Mouse (Mus musculus) kidney, postnatal 4 days (tissue): ENCODE data around the gene Rock2.

ENCODE experiments used
- DNase-seq, 2 experiments: peaks; one replicate each; pipeline ENCODE4 v3.0.0; 2021; ENCODE audit warnings: mixed read lengths in 2 of 2

The Rock2 gene

DNA sequence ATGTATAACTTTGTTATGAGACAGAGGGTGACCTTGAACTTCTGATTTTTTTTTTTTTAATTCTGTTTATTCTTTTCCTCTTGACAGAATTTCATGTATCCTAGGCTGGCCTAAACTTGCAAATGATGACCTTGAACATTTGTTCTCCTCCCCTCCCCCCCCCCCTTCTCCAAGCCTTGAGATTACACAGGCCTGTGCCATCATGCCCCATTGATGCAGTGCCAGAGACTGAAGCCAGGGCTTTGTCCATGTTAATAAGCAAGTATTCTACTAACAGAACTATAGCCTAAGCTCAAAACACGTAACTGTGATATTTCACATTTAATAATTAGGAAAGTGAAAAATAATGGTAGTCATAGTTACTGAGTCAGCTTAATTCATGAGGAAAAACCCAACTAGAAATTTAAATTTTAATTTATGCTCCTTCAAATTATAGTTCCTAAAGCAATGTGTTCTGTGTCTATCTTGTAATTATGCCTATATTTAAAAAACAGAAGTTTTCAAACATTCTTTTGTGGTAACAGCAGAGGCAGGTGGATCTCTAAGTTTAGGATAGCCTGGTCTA is 12.7 kb downstream of the Rock2 start:
- no peak for DNase-seq

DNA sequence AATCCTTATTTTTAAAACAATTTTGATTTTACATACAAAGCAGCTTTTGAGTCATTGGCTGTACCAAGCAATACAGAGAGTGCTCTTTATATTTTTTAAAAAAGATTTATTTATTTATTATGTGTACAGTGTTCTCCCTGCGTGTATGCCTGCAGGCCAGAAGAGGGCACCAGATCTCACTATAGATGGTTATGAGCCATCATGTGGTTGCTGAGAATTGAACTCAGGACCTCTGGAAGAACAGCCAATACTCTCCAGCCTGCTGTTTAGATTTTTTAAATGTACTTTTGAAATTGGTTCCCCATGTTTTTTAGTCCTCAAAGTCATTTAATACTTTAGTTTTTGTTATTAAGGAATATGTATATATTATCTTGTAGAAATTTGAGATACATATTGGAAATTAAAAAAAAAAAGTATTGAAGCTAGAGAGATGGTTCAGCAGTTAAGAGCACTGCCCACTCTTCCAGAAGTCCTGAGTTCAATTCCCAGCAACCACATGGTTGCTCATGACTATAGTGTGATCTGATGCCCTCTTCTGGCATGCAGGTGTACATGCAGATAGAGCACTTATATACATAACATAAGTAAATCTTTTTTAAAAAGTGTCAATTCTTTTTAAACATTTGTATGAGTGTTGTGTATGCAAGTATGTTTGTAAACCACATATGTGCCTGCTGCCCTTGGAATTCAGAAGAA is 13.4 kb downstream of the Rock2 start:
- no peak for DNase-seq

DNA sequence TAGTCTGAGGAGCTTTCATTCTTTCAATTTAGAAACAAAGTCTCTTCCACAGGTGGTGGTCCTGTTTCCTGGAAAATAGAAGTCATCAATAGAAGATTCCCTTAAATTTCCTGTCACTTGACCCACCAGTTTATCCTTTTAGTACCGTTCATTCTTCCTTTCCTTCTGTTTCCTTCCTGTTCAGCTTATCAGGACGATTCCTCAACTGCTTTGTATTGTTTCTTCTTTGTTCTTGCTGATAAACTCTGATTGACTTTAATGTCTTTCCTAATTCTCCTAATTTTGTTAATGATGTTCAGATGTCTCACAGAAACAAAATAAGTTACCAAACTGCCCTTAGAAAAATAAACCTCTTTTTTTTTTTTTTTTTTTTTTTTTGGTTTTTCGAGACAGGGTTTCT is 16.8 kb downstream of the Rock2 start:
- DNase-seq, result no peak

DNA sequence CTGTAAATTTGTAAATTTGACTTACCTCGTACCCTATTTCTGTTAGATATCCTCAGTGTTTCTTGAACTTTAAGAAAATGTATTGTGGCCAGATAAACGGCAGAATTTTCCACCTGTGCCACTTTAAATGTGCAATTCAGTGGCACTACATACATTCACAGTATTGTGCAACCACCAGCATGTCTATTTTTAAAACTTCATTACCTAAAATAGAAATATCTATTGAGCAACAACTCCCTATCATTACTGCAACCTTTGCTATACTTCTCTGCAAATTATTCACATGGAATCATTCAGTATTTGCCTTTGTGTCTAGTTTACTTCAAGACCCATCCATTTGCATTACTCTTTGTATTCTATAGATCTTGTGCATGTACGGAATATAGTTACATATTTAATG is 17.9 kb downstream of the Rock2 start:
- DNase-seq, result no peak

DNA sequence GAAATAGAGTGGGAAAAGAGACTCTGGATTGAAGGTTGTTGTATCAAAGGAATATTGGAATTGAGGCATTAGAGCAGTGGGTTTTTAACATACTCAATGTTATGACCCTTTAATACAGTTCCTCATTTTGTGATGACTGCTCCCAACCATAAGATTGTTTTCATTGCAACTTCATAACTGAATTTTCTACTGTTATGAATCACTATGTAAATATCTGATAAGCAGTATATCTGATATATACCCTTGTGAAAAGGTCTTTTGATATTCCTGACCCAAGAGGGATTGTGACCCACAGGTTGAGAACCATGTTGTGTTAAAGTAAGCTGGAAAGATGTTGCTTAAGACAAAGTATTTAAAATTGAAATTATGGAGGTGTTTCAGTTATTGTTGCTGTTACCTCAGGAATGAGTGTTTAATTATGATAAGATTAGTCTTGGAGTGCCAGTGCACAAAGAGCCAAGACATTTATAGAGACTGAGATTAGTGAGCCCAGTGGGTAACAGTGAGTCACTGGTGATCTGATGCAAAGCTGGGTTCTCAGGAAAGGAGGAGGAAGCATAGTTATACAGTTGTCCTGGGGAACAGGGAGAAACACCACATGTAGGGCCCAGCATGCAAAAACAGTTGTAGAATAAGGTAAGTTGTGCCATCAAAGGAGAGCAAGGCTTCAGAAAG is 25.6 kb downstream of the Rock2 start:
- no peak for DNase-seq

DNA sequence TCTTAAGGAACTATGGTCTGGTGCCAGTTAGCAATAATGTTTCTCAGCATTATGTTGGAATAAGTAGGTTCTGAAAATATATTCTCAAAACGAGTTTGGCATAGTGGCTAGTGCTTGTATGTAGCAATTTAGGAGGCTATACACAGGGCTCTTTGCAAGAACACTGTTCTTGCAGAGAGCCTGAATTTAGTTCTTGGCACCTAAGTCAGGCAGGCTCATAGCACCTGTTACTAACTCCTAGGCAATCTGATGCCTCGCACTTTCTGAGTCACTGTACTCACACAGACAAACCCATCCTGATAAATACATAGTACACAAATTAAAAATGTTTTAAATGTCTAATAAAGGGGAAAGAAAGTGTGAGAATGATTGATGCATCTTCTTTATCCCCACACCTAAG is 33.2 kb downstream of the Rock2 start:
- no peak for DNase-seq

DNA sequence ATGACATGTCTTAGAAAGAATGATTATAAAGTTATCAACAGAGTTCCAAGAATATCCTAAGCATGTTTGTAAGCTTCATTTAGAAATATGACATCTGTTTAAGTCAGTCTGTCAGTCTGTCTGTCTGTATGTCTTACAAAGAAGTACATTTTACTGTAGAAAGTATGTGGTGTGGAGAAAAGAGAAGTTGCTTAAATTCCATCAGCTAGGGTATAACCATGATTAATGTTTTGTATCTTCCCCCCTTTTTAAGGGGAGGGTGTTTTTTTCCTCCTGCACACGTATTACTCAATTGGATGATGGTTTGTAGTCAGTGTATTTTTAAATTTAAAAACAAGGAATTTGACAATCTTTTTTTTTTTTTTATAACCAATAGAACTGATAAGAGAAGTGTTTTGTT is 39.7 kb downstream of the Rock2 start:
- DNase-seq, result no peak

DNA sequence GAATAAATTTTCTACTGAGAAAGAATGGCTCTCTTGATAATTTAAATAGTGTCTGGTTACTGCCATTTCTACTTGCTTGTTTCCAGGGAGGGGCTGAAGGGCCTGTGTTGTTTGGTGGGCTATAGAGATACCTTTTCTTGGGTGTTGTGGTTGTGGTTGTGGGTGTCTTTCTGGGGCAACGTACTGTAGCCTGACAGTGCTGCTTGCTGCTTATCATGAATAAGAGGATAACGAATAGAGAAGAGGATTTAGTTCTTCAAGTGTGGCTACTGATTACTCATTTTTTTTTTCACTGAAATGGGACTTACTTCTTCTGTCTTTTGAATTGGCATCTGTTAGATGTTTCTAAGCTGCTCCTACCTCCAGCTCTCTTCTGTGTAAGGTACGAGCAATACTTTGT is 47.3 kb downstream of the Rock2 start:
- DNase-seq, result no peak

DNA sequence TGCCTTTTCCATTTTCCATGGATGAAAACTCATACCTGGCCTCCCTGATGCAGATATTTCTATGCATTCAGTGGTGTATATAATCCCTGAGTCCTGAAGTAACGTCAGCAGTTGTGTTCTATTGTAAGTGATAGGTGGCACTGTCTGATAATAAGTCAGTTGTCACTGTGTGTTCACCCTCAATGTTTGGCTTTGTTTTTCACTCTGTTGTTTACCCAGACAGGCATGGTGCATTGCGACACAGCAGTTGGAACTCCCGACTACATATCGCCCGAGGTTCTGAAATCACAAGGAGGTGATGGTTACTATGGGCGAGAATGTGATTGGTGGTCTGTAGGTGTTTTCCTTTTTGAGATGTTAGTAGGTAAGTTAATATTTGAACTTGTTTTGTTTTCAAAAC is 53.5 kb downstream of the Rock2 start:
- DNase-seq, result no peak

DNA sequence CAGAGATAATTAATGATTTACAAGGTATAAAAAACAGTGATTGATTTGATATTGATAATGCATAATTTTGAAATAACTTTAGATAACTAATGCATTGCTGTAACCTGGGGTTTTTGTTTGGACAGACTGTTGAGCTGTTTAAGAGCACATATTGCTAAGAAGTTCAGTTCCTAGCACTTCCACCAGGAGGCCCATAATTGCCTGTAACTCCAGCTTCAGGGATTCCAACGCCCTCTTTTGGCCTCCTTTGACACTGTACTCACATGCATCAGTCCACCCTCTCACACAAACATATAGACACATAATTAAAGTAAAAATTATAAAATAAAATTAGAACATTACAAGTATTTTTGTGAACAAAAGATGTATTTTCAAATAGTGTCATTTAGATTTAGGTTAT is 64.2 kb downstream of the Rock2 start:
- DNase-seq, result peak; percentile 11 to 25

DNA sequence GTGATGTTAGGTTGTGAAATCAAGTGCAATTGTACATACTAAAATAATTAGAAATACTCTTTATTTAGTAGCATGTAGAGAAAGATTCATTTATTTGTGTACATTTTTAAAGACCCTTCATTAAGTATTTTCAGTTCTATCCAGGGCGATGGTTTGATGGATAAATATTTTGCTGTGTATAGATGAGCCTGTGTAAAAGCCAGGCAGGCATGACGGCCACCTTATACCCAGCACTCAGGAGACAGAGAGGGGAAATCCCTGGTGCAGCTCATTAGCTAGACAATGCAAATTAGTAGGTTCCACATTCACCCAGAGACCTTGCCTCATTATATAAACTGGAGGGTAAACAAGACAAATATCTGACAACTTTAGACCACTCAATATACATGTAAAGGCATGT is 68.7 kb downstream of the Rock2 start:
- DNase-seq, result no peak

DNA sequence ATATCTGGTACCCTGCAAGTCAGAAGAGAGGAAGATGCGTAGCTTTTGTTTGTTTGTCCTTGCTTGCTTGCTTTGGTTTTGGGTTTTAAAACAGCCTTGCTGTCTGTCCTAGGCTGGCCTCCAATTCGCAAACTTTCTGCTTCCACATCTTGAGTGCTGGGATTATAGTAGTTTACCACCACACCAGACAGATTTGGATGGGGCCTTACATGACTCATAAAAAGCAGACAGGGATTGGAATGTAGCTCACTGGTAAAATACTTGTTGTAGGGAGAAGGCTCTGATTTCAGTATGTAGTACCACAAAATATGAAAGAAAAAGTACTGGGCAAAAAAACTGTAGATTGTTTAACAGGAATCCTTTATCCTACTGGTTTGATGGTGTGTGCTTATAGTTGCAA is 72.1 kb downstream of the Rock2 start:
- no peak for DNase-seq

DNA sequence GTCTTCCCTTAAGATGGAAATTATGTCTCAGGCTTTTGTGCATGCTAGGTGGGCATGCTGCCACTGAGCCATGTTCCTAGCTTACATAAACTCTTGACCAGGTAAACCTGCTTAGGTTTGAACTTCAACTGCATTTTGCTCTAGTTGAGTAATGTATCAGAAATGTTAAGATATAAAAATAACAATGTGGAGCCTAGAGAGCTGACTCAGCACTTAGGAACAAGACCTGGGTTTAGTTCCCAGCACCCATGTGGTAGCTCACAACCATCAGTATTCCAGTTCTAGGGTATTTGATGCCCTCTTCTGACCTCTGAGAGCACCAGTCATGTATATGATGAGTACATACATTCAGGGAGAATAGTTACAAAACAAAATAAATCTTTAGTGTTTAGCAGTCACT is 82.4 kb downstream of the Rock2 start:
- DNase-seq, result no peak

DNA sequence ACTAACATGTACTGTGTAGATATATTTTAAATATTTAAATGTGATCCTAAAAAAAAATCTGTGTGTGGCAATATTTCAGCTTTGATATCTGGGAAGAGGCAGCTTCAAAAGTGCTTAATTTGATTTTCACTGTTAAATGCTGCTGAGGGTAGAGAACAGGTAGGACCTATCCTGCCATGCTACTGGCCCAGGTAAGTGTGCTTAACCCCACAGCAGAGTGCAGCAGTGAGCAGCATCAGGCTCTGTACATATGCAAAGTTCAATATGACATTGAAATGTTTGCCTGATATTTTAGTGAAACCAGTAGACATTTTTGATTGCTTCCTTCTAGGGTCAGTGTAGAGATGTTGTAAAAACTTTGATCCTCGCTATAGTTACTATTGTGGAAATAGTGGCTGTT is 91.1 kb downstream of the Rock2 start:
- DNase-seq, result no peak

DNA sequence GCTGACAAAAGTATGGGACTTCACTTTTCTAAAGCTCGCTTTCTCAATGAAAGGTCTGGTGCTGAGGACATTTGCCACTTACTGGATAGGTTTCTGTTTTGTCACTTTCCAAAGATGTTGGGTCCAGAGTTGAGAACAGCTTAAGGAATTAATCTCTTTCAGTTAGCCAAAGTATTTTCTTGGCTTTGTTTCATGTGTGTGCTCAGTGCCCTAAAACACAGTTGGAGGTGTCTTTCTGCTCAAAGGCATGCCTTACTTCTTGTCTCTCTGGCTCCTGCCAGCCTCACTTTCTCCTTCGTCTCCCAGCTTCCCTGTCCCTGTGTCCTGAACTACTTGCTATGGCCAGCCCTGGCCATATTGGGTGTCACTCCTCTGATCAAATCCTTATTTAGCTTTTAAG is 96.7 kb downstream of the Rock2 start:
- no peak for DNase-seq

DNA sequence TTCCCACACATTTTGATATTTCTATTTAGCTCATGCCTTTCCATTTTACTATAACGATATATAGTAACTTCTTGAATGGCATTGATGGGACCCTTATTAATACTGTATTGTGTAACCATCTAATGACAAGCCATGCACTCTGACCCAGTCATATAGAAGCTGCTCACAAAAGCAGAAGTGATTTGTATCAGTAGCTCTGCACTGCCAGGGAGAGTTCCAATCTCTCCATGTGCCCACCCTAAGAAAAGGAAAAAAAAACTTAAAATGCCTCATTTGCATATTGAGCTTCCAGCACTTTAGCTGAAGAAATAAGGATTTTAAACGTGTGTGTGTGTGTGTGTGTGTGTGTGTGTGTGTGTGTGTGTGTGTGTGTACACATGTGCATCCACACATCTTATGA is 97.7 kb downstream of the Rock2 start:
- DNase-seq, result no peak

DNA sequence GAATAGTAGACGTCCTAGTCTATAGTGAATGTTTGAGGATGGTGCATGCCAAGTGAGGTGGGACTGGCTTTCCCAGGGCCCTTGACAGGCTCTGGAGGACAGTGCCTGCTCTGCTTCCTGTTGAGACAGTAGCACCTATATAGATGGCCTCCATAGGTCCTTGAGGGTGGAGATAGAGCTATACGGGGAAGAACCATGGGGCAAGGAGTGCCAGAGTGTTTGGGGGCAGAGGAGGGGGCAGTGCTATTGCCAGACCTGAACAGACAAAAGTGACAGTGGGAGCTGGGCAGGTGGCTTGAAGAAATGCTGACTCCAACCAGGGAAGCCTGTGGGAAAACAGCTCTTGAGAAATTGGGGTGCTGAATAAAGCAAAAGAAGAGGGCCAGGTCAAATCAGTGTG is 99.6 kb downstream of the Rock2 start:
- DNase-seq, result no peak

DNA sequence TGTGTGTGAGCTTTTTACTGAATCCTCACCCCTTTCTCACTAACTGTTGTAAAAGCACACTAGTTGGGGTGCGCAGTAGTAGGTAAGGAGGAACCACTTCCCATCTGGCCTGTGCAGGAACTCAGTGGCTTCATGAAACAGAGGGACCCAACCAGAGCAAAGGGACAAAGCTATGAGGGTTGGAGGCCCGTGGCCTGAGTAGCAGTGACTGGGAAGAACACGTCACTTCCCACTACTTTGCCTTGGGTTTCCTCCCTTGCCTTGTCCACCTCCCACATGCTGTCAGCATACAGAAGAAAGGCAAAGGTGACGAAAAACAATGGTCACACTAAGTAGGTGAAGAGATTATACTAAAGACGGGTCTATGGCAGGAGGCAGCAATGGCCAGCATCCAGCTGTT is 101.6 kb downstream of the Rock2 start:
- no peak for DNase-seq

DNA sequence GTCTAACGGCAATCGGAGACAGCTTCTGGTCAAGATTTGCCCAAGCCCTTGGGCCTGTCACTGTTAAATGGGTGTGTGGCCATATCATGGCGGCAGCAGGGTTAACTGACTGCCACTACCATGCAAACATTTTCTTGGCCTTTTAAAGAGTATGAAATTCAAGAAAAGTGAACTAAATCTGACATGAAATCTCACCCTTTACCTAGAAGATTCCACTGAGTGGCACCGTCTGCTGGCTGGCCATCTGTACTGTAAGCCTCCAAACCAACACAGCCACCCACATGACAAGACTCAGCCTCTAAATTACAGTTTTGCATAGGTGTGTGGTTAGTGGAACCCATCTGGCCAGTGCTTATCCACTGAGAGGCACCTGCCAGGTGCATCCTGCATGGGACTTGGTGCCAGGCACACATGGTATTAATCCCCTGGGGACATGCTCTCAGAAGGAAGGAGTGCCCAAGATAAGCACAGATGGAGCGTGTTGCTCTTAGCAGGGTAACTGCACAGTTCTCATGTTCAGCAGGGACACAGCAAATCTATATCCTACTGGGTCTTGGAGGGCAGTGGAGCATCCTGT is 102.3 kb downstream of the Rock2 start:
- no peak for DNase-seq

DNA sequence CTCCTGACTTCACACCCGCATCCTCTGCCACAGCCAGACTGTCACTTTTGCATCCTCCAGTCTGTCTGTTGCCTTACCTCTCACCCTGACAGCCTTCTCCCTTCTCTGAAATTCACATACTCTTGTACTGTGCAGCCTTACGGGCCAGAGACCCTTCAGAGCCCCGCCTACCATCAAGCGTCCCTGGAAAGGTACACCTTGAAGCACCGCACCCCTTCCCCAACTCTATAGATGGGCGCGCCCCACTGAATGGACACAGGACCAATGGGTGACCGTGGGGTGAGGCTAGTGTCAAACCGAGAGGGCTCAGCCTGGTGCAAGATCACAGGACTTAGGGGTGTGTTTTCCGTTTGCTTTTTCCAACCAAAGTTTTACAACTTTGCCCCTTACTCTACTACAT is 104.5 kb downstream of the Rock2 start:
- peak in 1 of 2 experiments; percentile 21 for DNase-seq

DNA sequence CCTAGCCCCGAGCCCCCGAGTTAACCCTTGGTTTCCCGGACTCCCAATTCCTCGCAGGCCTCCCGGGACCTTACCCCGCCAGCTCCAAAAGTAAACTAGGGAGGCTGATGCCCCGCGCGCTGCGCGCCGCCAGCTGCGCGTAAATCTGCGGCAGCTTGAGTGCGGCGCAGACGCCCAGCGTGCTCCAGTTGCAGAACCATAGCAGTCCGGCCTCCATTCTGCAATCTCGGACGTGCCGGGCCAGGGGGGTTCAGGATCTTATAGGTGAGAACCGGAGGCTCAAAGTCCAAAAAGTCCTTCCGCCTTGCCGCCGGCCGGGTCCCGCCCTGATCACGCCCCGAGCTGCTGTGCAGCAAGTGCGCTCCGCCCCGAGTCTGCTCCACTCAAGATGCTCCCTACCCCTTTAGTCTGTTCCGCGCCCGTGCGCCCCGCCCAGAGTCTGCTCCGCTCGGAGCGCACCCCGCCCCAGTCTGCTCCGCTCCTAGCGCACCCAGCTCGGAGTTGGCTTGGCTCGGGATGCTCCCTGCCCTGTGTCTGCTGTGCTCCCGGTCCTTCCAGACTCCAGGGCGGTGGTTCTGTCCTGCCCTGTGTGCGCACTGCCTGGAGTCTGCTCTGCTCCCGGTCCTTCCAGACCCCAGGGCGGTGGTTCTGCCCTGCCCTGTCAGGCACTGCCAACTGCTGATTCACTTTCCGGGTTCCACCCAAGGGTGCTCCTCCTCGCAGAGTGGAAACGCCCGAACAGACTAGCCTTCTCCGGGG is 105.2 kb downstream of the Rock2 start, which contains the start of gene Pqlc3:
Pqlc3 (minus strand) TSS at position 670 of the 759 bp plus-strand sequence.
- peak; percentile 87 to 92 for DNase-seq

DNA sequence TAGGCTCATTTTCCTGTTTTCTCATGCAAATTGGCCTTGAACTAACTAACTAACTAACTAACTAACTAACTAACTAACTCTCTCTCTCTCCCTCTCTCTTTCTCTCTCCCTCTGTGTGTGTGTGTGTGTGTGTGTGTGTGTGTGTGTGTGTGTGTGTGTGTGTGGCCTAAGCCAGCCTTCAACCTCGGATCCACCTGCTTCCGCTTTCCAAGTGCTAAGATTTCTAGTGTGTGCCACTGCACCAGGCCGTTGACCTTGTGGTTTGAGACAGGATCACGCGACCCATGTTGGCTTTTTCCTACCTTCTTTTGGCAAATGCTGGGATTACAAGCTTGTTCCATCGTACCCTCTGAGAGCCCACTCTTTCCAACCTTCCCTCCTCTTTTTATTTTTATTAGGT is 105.9 kb downstream of the Rock2 start:
- no peak for DNase-seq

DNA sequence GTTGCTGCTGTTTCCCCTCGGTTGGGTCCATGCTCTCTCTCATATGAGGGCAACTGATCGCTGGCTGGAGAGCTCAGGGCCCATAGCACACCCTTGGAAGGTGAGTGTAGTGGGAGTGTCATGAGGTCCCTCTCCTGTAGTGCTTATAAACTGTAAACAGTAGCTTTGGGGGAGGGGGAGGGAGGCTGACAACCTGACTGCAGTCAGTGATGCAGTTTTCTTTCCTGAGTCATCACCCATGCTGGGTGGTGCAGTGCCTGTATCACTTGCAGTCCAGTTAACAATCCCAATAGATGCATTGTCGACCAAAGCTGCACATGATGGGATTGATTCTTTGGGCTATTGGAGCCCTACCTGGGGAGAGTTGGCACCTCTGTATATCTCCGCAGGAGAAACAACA is 106.5 kb downstream of the Rock2 start:
- no peak for DNase-seq
